Mouse (Mus musculus) midbrain, embryonic 15.5 days (tissue): ENCODE data around the gene Kiss1r. TPM values are rescaled to one million over a fixed set of nuclear protein-coding genes. Genes with fewer than 3 reads are reported as not detected.

ENCODE experiments used
- ATAC-seq: fragments of 200-750 bp; cut with Nextera tagmentation; replicated peaks from 2 replicates; pipeline ENCODE4 v1.8.0; 2017; ENCODE audit warnings: moderate TSS enrichment
- H3K27ac ChIP-seq: fragments of 300-500 bp; sonication (generic); 2 replicates; pipeline ENCODE4 v1.5.1; 2015; ENCODE audit warnings: mild to moderate bottlenecking, inconsistent platforms
- H3K27me3 ChIP-seq: fragments of 300-500 bp; sonication (generic); replicated peaks from 2 replicates; pipeline ENCODE4 v1.6.1; 2015; ENCODE audit warnings: inconsistent platforms
- H3K36me3 ChIP-seq: fragments of 300-500 bp; sonication (generic); replicated peaks from 2 replicates; pipeline ENCODE4 v1.6.1; 2015; ENCODE audit warnings: inconsistent platforms
- H3K4me1 ChIP-seq: fragments of 300-500 bp; sonication (generic); 2 replicates; pipeline ENCODE4 v1.6.1; 2015; ENCODE audit warnings: inconsistent platforms
- H3K4me2 ChIP-seq: fragments of 300-500 bp; sonication (generic); 2 replicates; pipeline ENCODE4 v1.6.1; 2015; ENCODE audit warnings: inconsistent platforms, mild to moderate bottlenecking, moderate library complexity
- H3K4me3 ChIP-seq: fragments of 300-500 bp; sonication (generic); 2 replicates; pipeline ENCODE4 v1.5.1; 2015; ENCODE audit warnings: mild to moderate bottlenecking, inconsistent platforms
- H3K9ac ChIP-seq: fragments of 300-500 bp; sonication (generic); 2 replicates; pipeline ENCODE4 v1.6.1; 2015; ENCODE audit warnings: mild to moderate bottlenecking, inconsistent platforms
- H3K9me3 ChIP-seq: fragments of 300-500 bp; sonication (generic); 2 replicates; pipeline ENCODE4 v1.6.1; 2016; ENCODE audit warnings: inconsistent platforms
- WGBS: fragments of 180-500 bp; shearing (Covaris S2); methylation state at CpG from one replicate; pipeline ENCODE4 v1.1.7; 2015; ENCODE audit warnings: mixed read lengths; 5-methylcytosine and 5-hydroxymethylcytosine counted together
- polyA plus RNA-seq: library from polyadenylated mRNA; unstranded; fragments of >200 nt; fragmentation: Nextera tagmentation; extraction: Ambion mirVana; gene quantifications from 2 replicates; pipeline ENCODE4 v1.2.1, GENCODE M21; 2015

Gene Kiss1r
- polyA plus RNA-seq, 1 experiment from 2014 or later, result 3.1 TPM

DNA sequence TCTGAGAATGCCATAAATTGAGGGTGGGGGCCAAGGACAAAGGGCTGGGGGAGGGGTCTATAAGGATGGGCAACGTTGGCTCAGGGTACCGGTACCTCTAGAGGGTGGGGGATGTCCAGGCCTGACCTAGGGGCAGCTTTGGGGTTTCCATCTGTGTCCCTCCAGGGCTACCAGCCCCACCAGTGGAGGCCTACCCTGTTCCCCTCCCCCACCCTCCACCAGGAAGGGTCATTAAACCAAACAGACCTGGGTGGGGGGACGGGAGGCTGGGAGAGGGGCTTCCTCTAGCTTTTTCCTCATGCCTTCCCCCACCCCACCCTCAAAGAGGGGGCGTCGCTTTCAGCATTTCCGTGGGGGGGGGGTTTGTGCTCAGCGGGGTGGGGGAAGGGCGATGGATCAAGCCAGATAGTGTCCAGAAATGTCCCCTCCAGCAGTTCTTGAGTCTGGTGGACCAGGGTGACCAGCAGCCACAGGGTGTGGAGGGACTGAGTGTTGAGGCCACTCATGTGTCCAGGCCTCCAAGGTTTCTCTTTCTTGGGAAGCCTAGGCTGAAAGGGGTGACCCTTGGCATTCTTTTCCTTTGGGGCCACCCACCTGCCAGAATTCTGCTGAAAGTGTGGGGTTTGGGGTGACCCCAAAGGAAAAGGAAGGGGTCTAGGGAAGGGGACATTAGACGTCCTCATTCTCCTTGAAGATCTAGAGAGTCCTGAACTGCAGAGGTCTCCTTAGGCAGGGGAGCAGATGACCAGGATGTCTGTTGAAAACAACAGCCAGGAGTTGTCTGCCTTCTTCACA lies 12.3 kb downstream of the Kiss1r start:
- ATAC-seq, result no peak
- H3K27ac ChIP-seq, result peak overlapping the region; percentile 89
- H3K4me1 ChIP-seq, result peaks cover 51% of the 10 kb centered on the region
- H3K9me3 ChIP-seq, result no peaks in the 10 kb centered on the region
- H3K4me3 ChIP-seq, result peak overlapping the region; percentile 92
- WGBS, result 28% methylated on average over 9 of the region's 9 CpGs
- H3K27me3 ChIP-seq, result no peaks in the 10 kb centered on the region
- H3K4me2 ChIP-seq, result peak overlapping the region; percentile 81
- peaks cover 6% of the 10 kb centered on the region; the same call in 1 of the 2 replicates for H3K36me3 ChIP-seq
- H3K9ac ChIP-seq, result peak overlapping the region; percentile 35

DNA sequence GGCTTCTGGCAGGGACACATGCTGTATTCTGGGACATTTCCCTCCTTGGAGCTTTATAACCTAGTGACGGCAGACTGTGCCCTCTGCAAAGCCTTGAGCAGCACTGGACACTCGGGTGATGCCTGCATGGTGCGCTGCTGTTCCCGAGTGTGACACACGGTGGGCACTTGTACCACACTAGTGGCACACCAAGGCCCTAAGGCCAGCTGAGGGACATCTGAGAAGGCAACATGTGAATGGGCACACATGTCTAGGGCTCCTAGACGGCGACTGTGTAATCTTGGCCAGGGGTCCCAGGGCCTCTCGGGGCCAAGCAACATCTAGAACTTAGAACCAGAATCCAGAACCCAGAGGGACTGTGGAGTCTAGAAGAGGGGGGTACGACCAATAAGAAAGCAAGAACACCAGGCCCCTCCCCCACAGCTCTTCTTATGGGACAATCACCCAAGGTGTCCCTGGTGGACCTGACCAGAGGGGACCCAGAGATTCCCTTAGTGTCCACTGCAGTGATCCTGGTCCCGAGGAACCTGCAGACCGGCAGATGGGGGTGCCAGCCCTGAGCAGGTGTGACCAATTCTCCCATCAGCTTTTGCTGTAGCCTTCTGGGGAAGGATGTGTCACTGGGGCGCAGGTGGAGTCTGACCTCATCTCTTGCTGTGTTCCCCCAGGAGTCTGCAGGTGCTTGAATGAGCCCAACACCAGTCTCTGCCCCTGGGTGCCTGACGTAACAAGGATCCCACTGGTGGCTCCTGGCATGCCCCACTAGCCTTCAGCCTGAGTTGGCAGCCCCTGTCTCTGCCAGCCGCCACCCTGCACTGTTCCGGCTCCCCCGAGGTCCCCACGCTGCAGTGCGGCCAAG lies 13.4 kb downstream of the Kiss1r start:
- Histone ChIP-seq H3K27me3 (no peaks in the 10 kb centered on the region), H3K36me3 (peaks cover 6% of the 10 kb centered on the region; the same call in 1 of the 2 replicates), H3K4me3 (no peak overlapping the region), H3K9me3 (no peaks in the 10 kb centered on the region), H3K27ac (no peak overlapping the region), H3K4me1 (peaks cover 50% of the 10 kb centered on the region), H3K4me2 (0 out of 2 replicates have a peak overlapping the region, but pooled peaks have one; percentile 81), H3K9ac (no peak overlapping the region)
- no peak for ATAC-seq
- WGBS, result 85% methylated on average over 18 of the region's 18 CpGs

DNA sequence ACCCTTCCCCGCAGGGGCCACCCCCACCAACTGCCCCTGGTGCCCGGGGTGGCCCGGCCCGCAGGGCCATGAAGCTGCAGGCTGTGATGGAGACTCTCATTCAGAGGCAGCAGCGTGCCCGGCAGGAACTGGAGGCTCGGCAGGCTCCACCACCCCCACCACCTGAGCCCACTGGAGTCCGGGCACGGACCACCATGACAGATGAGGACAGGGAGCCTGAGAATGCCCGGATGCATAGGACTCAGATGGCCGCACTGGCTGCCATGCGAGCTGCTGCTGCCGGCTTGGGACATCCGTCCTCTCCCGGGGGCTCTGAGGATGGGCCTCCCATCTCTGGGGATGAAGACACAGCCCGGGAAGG lies 14.0 kb downstream of the Kiss1r start:
- Histone ChIP-seq H3K36me3 (peaks cover 6% of the 10 kb centered on the region; the same call in 1 of the 2 replicates), H3K4me1 (peaks cover 46% of the 10 kb centered on the region), H3K4me2 (no peak overlapping the region), H3K27ac (no peak overlapping the region), H3K4me3 (no peak overlapping the region), H3K27me3 (no peaks in the 10 kb centered on the region), H3K9me3 (no peaks in the 10 kb centered on the region), H3K9ac (no peak overlapping the region)
- ATAC-seq, result no peak
- WGBS, result 79% methylated on average over 16 of the region's 16 CpGs

GRCm38 (mm10) chr10:79931797-79932196 lies 15.0 kb downstream of the Kiss1r start:
- Histone ChIP-seq H3K4me1 (peaks cover 43% of the 10 kb centered on the region), H3K4me3 (no peak overlapping the region), H3K4me2 (no peak overlapping the region), H3K9me3 (no peaks in the 10 kb centered on the region), H3K36me3 (peaks cover 6% of the 10 kb centered on the region; the same call in 1 of the 2 replicates), H3K27ac (no peak overlapping the region), H3K27me3 (no peaks in the 10 kb centered on the region), H3K9ac (no peak overlapping the region)
- 83% methylated on average over 9 of the region's 9 CpGs for WGBS
- no peak for ATAC-seq

- ATAC-seq, result no peak
- no peak overlapping the region for H3K9ac ChIP-seq
- no peak overlapping the region for H3K4me2 ChIP-seq
- peaks cover 50% of the 10 kb centered on the region for H3K4me1 ChIP-seq
- H3K27ac ChIP-seq, result peak overlapping the region; percentile 39; the same call in 1 of the 2 replicates
- no peak overlapping the region for H3K4me3 ChIP-seq
- peaks cover 6% of the 10 kb centered on the region; the same call in 1 of the 2 replicates for H3K36me3 ChIP-seq
- no peaks in the 10 kb centered on the region for H3K27me3 ChIP-seq
- H3K9me3 ChIP-seq, result no peaks in the 10 kb centered on the region
- WGBS, result 27% methylated on average over 8 of the region's 8 CpGs
These were observed 16.0 kb downstream of the Kiss1r start for GRCm38 (mm10) chr10:79932736-79933135.

- H3K9me3 ChIP-seq, result no peaks in the 10 kb centered on the region
- 69% methylated on average over 9 of the region's 9 CpGs for WGBS
- no peaks in the 10 kb centered on the region for H3K27me3 ChIP-seq
- peak overlapping the region; percentile 42; the same call in 1 of the 2 replicates for H3K27ac ChIP-seq
- 0 out of 2 replicates have a peak overlapping the region, but pooled peaks have one; percentile 2 for H3K4me2 ChIP-seq
- no peak for ATAC-seq
- no peak overlapping the region for H3K9ac ChIP-seq
- peaks cover 6% of the 10 kb centered on the region; the same call in 1 of the 2 replicates for H3K36me3 ChIP-seq
- H3K4me1 ChIP-seq, result peaks cover 50% of the 10 kb centered on the region
- H3K4me3 ChIP-seq, result no peak overlapping the region
These were observed 16.4 kb downstream of the Kiss1r start for GRCm38 (mm10) chr10:79933145-79933679.

DNA sequence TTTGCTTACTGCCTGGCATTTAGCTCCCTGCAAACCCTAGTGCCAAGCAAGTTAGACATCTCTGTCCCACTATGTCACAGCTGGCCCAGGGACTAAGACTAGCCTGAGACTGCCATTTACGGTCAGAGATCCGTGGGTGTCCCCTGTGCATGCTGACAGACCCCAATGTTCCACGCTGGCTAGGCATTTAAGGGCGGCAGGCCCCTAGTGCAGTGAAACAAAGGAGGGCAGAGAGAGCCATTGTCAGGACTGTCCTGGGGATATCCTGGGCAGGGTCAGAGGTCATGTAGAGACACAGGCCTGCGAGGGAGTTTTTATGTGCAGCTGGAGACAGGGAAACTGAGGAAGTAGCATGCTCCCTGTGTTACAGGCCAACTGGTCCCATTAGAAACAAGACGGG lies 17.1 kb downstream of the Kiss1r start:
- H3K27ac ChIP-seq, result peak overlapping the region; percentile 42; the same call in 1 of the 2 replicates
- peaks cover 45% of the 10 kb centered on the region for H3K4me1 ChIP-seq

DNA sequence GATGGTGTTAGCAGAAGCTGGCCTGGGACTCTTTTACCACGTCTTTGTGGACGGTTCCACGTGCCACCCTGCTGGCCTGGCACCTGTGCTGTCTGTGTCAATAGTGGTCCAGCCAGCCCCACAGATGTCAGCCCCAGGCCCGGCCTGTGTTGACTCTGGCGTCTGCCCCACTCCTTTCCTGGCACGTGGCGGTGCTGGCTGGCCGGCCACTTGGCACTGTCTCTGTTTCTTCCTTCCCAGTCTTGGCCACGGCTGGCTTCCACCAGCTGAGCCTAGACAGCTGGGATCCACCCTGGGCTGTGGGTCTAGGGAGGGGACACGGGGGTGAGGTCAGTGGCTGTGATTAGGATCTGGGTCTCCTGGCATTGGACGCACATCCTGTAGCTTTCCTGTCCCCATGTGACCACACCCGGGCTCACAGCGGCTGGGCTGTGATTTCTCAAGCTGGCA lies 17.5 kb downstream of the Kiss1r start:
- no peak overlapping the region for H3K4me3 ChIP-seq
- no peaks in the 10 kb centered on the region for H3K9me3 ChIP-seq
- 71% methylated on average over 13 of the region's 13 CpGs for WGBS
- H3K27me3 ChIP-seq, result no peaks in the 10 kb centered on the region
- no peak overlapping the region for H3K4me2 ChIP-seq
- peak; percentile 20; the same call in 1 of the 2 replicates for ATAC-seq
- peaks cover 41% of the 10 kb centered on the region for H3K4me1 ChIP-seq
- no peak overlapping the region for H3K9ac ChIP-seq
- H3K27ac ChIP-seq, result 0 out of 2 replicates have a peak overlapping the region, but pooled peaks have one; percentile 42
- peaks cover 6% of the 10 kb centered on the region; the same call in 1 of the 2 replicates for H3K36me3 ChIP-seq

More for the DNA sequence above, 17.1 kb downstream of the Kiss1r start:
- Histone ChIP-seq H3K4me2 (no peak overlapping the region), H3K27me3 (no peaks in the 10 kb centered on the region), H3K36me3 (peaks cover 6% of the 10 kb centered on the region; the same call in 1 of the 2 replicates), H3K9me3 (no peaks in the 10 kb centered on the region), H3K9ac (no peak overlapping the region), H3K4me3 (no peak overlapping the region)
- no peak for ATAC-seq
- 36% methylated on average over 6 of the region's 6 CpGs for WGBS

DNA sequence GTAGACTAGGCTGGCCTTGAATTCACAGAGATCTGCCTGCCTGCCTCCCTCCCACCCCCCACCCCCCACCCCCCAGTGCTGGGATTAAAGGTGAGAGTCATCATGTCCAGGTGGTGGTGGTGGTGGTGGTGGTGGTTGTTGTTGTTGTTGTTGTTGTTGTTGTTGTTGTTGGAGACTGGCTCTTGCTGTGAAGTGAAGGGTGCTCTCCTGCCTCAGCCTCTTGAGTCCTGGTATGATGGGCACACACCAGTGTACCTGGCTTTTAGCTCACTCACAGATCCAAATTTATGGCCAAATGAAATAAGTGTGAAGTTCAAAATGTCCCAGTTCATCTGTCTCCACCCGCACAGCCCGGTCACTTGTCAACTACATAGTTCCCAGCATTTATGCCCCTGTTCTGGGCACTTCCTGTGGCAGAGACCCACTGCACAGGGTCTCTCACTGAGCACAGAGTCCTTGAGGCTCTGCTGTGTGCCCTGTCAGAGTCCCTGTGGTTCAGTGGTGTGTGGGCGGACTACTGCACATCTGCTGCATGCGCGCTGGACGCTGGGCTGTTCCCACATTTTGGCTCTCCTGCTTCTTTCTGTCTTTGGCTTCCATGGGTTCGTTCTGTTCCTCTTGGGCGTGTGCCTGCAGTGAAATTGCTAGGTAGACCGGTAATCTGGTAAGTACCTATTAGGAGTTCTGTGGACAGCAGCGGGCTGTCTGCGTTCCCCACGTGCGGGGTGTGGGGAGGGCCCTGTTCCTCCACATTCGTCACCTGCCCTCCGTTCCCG lies 18.2 kb downstream of the Kiss1r start:
- Histone ChIP-seq H3K36me3 (peaks cover 6% of the 10 kb centered on the region; the same call in 1 of the 2 replicates), H3K9ac (no peak overlapping the region), H3K4me1 (peaks cover 34% of the 10 kb centered on the region), H3K27ac (0 out of 2 replicates have a peak overlapping the region, but pooled peaks have one; percentile 14), H3K4me3 (no peak overlapping the region), H3K4me2 (no peak overlapping the region), H3K9me3 (no peaks in the 10 kb centered on the region), H3K27me3 (no peaks in the 10 kb centered on the region)
- WGBS, result 90% methylated on average over 16 of the region's 16 CpGs
- ATAC-seq, result no peak

GRCm38 (mm10) chr10:79936284-79936910 lies 19.6 kb downstream of the Kiss1r start:
- H3K27ac ChIP-seq, result 0 out of 2 replicates have a peak overlapping the region, but pooled peaks have one; percentile 12
- 73% methylated on average over 10 of the region's 10 CpGs for WGBS
- peaks cover 1% of the 10 kb centered on the region; the same call in 1 of the 2 replicates for H3K36me3 ChIP-seq
- no peaks in the 10 kb centered on the region for H3K9me3 ChIP-seq
- no peak overlapping the region for H3K4me3 ChIP-seq
- no peak for ATAC-seq
- no peak overlapping the region for H3K4me2 ChIP-seq
- H3K27me3 ChIP-seq, result no peaks in the 10 kb centered on the region
- H3K9ac ChIP-seq, result no peak overlapping the region
- H3K4me1 ChIP-seq, result peaks cover 34% of the 10 kb centered on the region
